Comparison of ENCODE assay signal across 8 mouse cellular contexts in genomic region chr11:81153161-81153840, GRCm38 (mm10).
DNase-seq lines count a peak whose midpoint lies in the region; ATAC-seq lines count a peak whose summit lies in the region.

No protein-coding gene starts in this region.

- peak; percentile 13 for DNase-seq in gastrocnemius, postnatal 10 days
- DNase-seq in gastrocnemius, postnatal 36 days, result no peak
- DNase-seq in cerebellum, adult 11-12 months, result peak; percentile 51
- DNase-seq in left cerebral cortex, postnatal 4 days, result peak; percentile 64

- WGBS in forebrain, embryonic 15.5 days, result under 1% methylated on average over 57 of the region's 57 CpGs
- under 1% methylated on average over 57 of the region's 57 CpGs for WGBS in hindbrain, embryonic 16.5 days
- under 1% methylated on average over 57 of the region's 57 CpGs for WGBS in neural tube, embryonic 14.5 days

- H3K4me3 ChIP-seq in forebrain, embryonic 15.5 days, result peak overlapping the region; percentile 71
- H3K4me3 ChIP-seq in hindbrain, embryonic 16.5 days (ENCODE audit: low read length), result peak overlapping the region; percentile 73
- H3K4me3 ChIP-seq in neural tube, embryonic 14.5 days (ENCODE audit: low read depth, low read length), result peak overlapping the region; percentile 60

- H3K9ac ChIP-seq in forebrain, embryonic 15.5 days (replicated peaks), result peak overlapping the region; percentile 66
- peak overlapping the region; percentile 79 for H3K9ac ChIP-seq in hindbrain, embryonic 16.5 days (ENCODE audit: low read depth, low read length)
- H3K9ac ChIP-seq in neural tube, embryonic 14.5 days (replicated peaks; ENCODE audit: low read depth, low read length), result peak overlapping the region; percentile 79

- peak overlapping the region; percentile 98 for H3K4me2 ChIP-seq in forebrain, embryonic 15.5 days (replicated peaks)
- peak overlapping the region; percentile 96 for H3K4me2 ChIP-seq in hindbrain, embryonic 16.5 days (ENCODE audit: low read length)
- peak overlapping the region; percentile 77 for H3K4me2 ChIP-seq in neural tube, embryonic 14.5 days (ENCODE audit: low read depth, low read length)

- H3K9me3 ChIP-seq in forebrain, embryonic 15.5 days, result no peaks in the 10 kb centered on the region
- no peaks in the 10 kb centered on the region for H3K9me3 ChIP-seq in hindbrain, embryonic 16.5 days (ENCODE audit: control insufficient read depth, low read length)
- no peaks in the 10 kb centered on the region for H3K9me3 ChIP-seq in neural tube, embryonic 14.5 days (ENCODE audit: control insufficient read depth, low read length)

- H3K4me1 ChIP-seq in forebrain, embryonic 15.5 days, result peaks cover 38% of the 10 kb centered on the region
- peaks cover 27% of the 10 kb centered on the region for H3K4me1 ChIP-seq in hindbrain, embryonic 16.5 days (ENCODE audit: control insufficient read depth, insufficient read depth, low read depth, low read length)
- peaks cover 11% of the 10 kb centered on the region; the same call in 1 of the 2 replicates for H3K4me1 ChIP-seq in neural tube, embryonic 14.5 days (ENCODE audit: control insufficient read depth, insufficient read depth, low read length)

- H3K27ac ChIP-seq in forebrain, embryonic 15.5 days (replicated peaks), result peak overlapping the region; percentile 81
- peak overlapping the region; percentile 81 for H3K27ac ChIP-seq in hindbrain, embryonic 16.5 days (ENCODE audit: low read depth, low read length)
- peak overlapping the region; percentile 69 for H3K27ac ChIP-seq in neural tube, embryonic 14.5 days (ENCODE audit: low read depth, low read length)

- peak; percentile 88 for ATAC-seq in forebrain, embryonic 15.5 days (replicated peaks)
- peak; percentile 84 for ATAC-seq in hindbrain, embryonic 16.5 days
- peak; percentile 93 for ATAC-seq in neural tube, embryonic 14.5 days (ENCODE audit: low read depth)
- ATAC-seq in erythroblast, adult 5-6 weeks (replicated peaks; ENCODE audit: low FRiP score, poor library complexity, severe bottlenecking), result no peak

- no peaks in the 10 kb centered on the region for H3K36me3 ChIP-seq in forebrain, embryonic 15.5 days
- H3K36me3 ChIP-seq in hindbrain, embryonic 16.5 days (ENCODE audit: control insufficient read depth, insufficient read depth, low read length), result no peaks in the 10 kb centered on the region
- H3K36me3 ChIP-seq in neural tube, embryonic 14.5 days (ENCODE audit: control insufficient read depth, insufficient read depth, low read length), result no peaks in the 10 kb centered on the region

- intact Hi-C loops in gastrocnemius, postnatal 36 days (cut with DNase I), result no loop called here
- intact Hi-C loops in left cerebral cortex, postnatal 4 days (cut with DNase I), result loop anchor here (5.0 to 10.0 kb wide), 3 partner anchors 251 to 442 kb away; no protein-coding TSS in a partner anchor

- peaks cover 12% of the 10 kb centered on the region; the same call in 1 of the 2 replicates for H3K27me3 ChIP-seq in forebrain, embryonic 15.5 days
- H3K27me3 ChIP-seq in hindbrain, embryonic 16.5 days (replicated peaks; ENCODE audit: control insufficient read depth, insufficient read depth, low read length), result no peaks in the 10 kb centered on the region; the same call in 1 of the 2 replicates
- 0 out of 2 replicates have a peak, but pooled peaks cover 4% of the 10 kb centered on the region for H3K27me3 ChIP-seq in neural tube, embryonic 14.5 days (ENCODE audit: control insufficient read depth, insufficient read depth, low read length)

Comparison
In these comparisons a context has a peak if more than half of its experiments do, and no peak if none do; other contexts are left out.
1. DNase-seq: peak in gastrocnemius, postnatal 10 days (single experiment), cerebellum, adult 11-12 months (single experiment) and left cerebral cortex, postnatal 4 days (single experiment); none in gastrocnemius, postnatal 36 days (0 of 2).
2. Peak in every context shown above with its lines, with median percentiles within 50 percentile points of each other: H3K27ac ChIP-seq, H3K4me2 ChIP-seq, H3K4me3 ChIP-seq and H3K9ac ChIP-seq.